Mouse (Mus musculus): Measurements from ENCODE around the gene Pappa. TPM values are rescaled to one million over a fixed set of nuclear protein-coding genes. Genes with fewer than 3 reads are reported as not detected.

Pappa gene
- under 1 TPM; 0.39 to 0.41 TPM for total RNA-seq (2021)
- long read RNA-seq, experiment 1, partial matches to known transcripts: 0 of 1 reads
- long read RNA-seq, experiment 1, other reads (novel, unspliced or antisense): 1 of 1 reads
- long read RNA-seq, experiment 2: 0 reads

GRCm38 (mm10) chr4:65123741-65124224, at the start of gene Pappa:
Gene Pappa, plus strand, starts transcription at chr4:65124174.
- no peak for DNase-seq
- intact Hi-C loops (cut with DNase I): loop anchor here (5.0 kb wide), 1 partner anchor 374 kb away; no protein-coding TSS in a partner anchor

- intact Hi-C loops (cut with DNase I): no loop called here
These were observed 45.9 kb upstream of the Pappa start for GRCm38 (mm10) chr4:65077906-65078615.

GRCm38 (mm10) chr4:65086864-65087263, 37.1 kb upstream of the Pappa start:
- DNase-seq: no peak
- intact Hi-C loops (cut with DNase I): no loop called here

More at GRCm38 (mm10) chr4:65077906-65078615, 45.9 kb upstream of the Pappa start:
- DNase-seq: no peak

GRCm38 (mm10) chr4:65087592-65087991, 36.4 kb upstream of the Pappa start:
- no peak for DNase-seq
- intact Hi-C loops (cut with DNase I): no loop called here

- no peak for DNase-seq
- intact Hi-C loops (cut with DNase I): no loop called here
These were observed 31.8 kb upstream of the Pappa start for GRCm38 (mm10) chr4:65092191-65092590.

- intact Hi-C loops (cut with DNase I): loop anchor here (5.0 kb wide), 1 partner anchor 377 kb away; no protein-coding TSS in a partner anchor
- DNase-seq: no peak
These were observed 3.6 kb upstream of the Pappa start for GRCm38 (mm10) chr4:65120329-65120728.

- no peak for DNase-seq
- intact Hi-C loops (cut with DNase I): loop anchor here (5.0 kb wide), 1 partner anchor 374 kb away; no protein-coding TSS in a partner anchor
These were observed 1.1 kb upstream of the Pappa start for GRCm38 (mm10) chr4:65122841-65123240.

- DNase-seq: peak in 1 of 2 experiments; percentile 20
- intact Hi-C loops (cut with DNase I): loop anchor here (5.0 kb wide), 1 partner anchor 373 kb away; no protein-coding TSS in a partner anchor
These were observed 586 bp downstream of the Pappa start for GRCm38 (mm10) chr4:65124369-65125151.

GRCm38 (mm10) chr4:65125341-65126332, 1.7 kb downstream of the Pappa start:
- DNase-seq: peak; percentile 23 to 27

GRCm38 (mm10) chr4:65126451-65127290, 2.7 kb downstream of the Pappa start:
- intact Hi-C loops (cut with DNase I): no loop called here
- DNase-seq: peak; percentile 23 to 25

More at GRCm38 (mm10) chr4:65125341-65126332, 1.7 kb downstream of the Pappa start:
- intact Hi-C loops (cut with DNase I): no loop called here

GRCm38 (mm10) chr4:65127291-65127590, 3.3 kb downstream of the Pappa start:
- peak in 1 of 2 experiments; percentile 23 for DNase-seq
- intact Hi-C loops (cut with DNase I): no loop called here

- no peak for DNase-seq
- intact Hi-C loops (cut with DNase I): no loop called here
These were observed 8.7 kb downstream of the Pappa start for GRCm38 (mm10) chr4:65132657-65133056.

- no peak for DNase-seq
- intact Hi-C loops (cut with DNase I): no loop called here
These were observed 10.4 kb downstream of the Pappa start for GRCm38 (mm10) chr4:65134358-65134757.

- DNase-seq: no peak
- intact Hi-C loops (cut with DNase I): no loop called here
These were observed 11.1 kb downstream of the Pappa start for GRCm38 (mm10) chr4:65135109-65135508.

- intact Hi-C loops (cut with DNase I): no loop called here
- DNase-seq: no peak
These were observed 12.6 kb downstream of the Pappa start for GRCm38 (mm10) chr4:65136541-65136940.

GRCm38 (mm10) chr4:65146936-65147335, 23.0 kb downstream of the Pappa start:
- DNase-seq: no peak
- intact Hi-C loops (cut with DNase I): no loop called here

GRCm38 (mm10) chr4:65153601-65154000, 29.6 kb downstream of the Pappa start:
- intact Hi-C loops (cut with DNase I): no loop called here
- DNase-seq: no peak

GRCm38 (mm10) chr4:65156231-65156630, 32.3 kb downstream of the Pappa start:
- intact Hi-C loops (cut with DNase I): no loop called here
- no peak for DNase-seq

GRCm38 (mm10) chr4:65158651-65159050, 34.7 kb downstream of the Pappa start:
- intact Hi-C loops (cut with DNase I): no loop called here
- no peak for DNase-seq
